Mouse (Mus musculus) liver, embryonic 11.5 days (tissue): ENCODE results near the gene Axdnd1. TPM values are rescaled to one million over a fixed set of nuclear protein-coding genes. Genes with fewer than 3 reads are reported as not detected.

Experiments used
- ATAC-seq: fragments of 200-750 bp; cut with Nextera tagmentation; replicated peaks from 2 replicates; pipeline ENCODE4 v1.8.0; 2017; ENCODE audit warnings: moderate number of reproducible peaks, mild to moderate bottlenecking, moderate TSS enrichment, moderate library complexity; ENCODE audit not compliant: low FRiP score
- DNase-seq: peaks from one replicate; pipeline ENCODE4 v3.0.0-alpha.2; 2017; ENCODE audit warnings: low spot score
- H3K27ac ChIP-seq: fragments of 300-500 bp; sonication (generic); 2 replicates; pipeline ENCODE4 v1.5.1; 2014; ENCODE audit warnings: mild to moderate bottlenecking, low read depth, low read length, control low read depth
- H3K27me3 ChIP-seq: fragments of 300-500 bp; sonication (generic); replicated peaks from 2 replicates; pipeline ENCODE4 v1.6.1; 2014; ENCODE audit warnings: low read length, mixed read lengths; ENCODE audit not compliant: control insufficient read depth, insufficient read depth
- H3K36me3 ChIP-seq: fragments of 300-500 bp; sonication (generic); 2 replicates; pipeline ENCODE4 v1.6.1; 2014; ENCODE audit warnings: mild to moderate bottlenecking, low read length, moderate library complexity, mixed read lengths; ENCODE audit not compliant: control insufficient read depth, insufficient read depth
- H3K4me1 ChIP-seq: fragments of 300-500 bp; sonication (generic); replicated peaks from 2 replicates; pipeline ENCODE4 v1.6.1; 2014; ENCODE audit warnings: low read length, mixed read lengths; ENCODE audit not compliant: control insufficient read depth, insufficient read depth
- H3K4me2 ChIP-seq: fragments of 300-500 bp; sonication (generic); 2 replicates; pipeline ENCODE4 v1.6.1; 2014; ENCODE audit warnings: mild to moderate bottlenecking, control low read depth, moderate library complexity
- H3K4me3 ChIP-seq: fragments of 300-500 bp; sonication (generic); 2 replicates; pipeline ENCODE4 v1.5.1; 2014; ENCODE audit warnings: low read depth, low read length, control low read depth
- H3K9ac ChIP-seq: fragments of 300-500 bp; sonication (generic); 2 replicates; pipeline ENCODE4 v1.6.1; 2014; ENCODE audit warnings: low read depth, low read length, control low read depth
- H3K9me3 ChIP-seq: fragments of 300-500 bp; sonication (generic); 2 replicates; pipeline ENCODE4 v1.6.1; 2016; ENCODE audit warnings: low read length, inconsistent platforms, mixed read lengths; ENCODE audit not compliant: control insufficient read depth
- WGBS: fragments of 180-500 bp; shearing (Covaris S2); extraction: QIAGEN DNeasy Blood & Tissue Kit; methylation state at CpG from one replicate; pipeline ENCODE4 v1.1.7; 2014; 5-methylcytosine and 5-hydroxymethylcytosine counted together
- polyA plus RNA-seq: library from polyadenylated mRNA; unstranded; fragments of >200 nt; fragmentation: Nextera tagmentation; extraction: Ambion mirVana; gene quantifications from 2 replicates; pipeline ENCODE4 v1.2.1, GENCODE M21; 2014

Gene Axdnd1
- polyA plus RNA-seq, result 0.05 and 0.18 TPM in 2 replicates

GRCm38 (mm10) chr1:156420671-156421297 lies at the start of gene Axdnd1:
TSS of gene Axdnd1 (minus strand) at chr1:156421159.
- peaks cover 2% of the 10 kb centered on the region; the same call in 1 of the 2 replicates for H3K4me1 ChIP-seq
- H3K9ac ChIP-seq, result peak within 1 kb of the TSS; percentile 64
- H3K36me3 ChIP-seq, result no peaks in the 10 kb centered on the region
- H3K9me3 ChIP-seq, result 0 out of 2 replicates have a peak, but pooled peaks cover 2% of the 10 kb centered on the region
- peak within 1 kb of the TSS; percentile 59 for H3K4me3 ChIP-seq
- ATAC-seq, result peak; percentile 93
- H3K27ac ChIP-seq, result peak within 1 kb of the TSS; percentile 66; the same call in 1 of the 2 replicates
- under 1% methylated on average over 44 of the region's 44 CpGs for WGBS
- H3K27me3 ChIP-seq, result no peaks in the 10 kb centered on the region
- peak; percentile 83 for DNase-seq
- H3K4me2 ChIP-seq, result peak within 1 kb of the TSS; percentile 66

DNA sequence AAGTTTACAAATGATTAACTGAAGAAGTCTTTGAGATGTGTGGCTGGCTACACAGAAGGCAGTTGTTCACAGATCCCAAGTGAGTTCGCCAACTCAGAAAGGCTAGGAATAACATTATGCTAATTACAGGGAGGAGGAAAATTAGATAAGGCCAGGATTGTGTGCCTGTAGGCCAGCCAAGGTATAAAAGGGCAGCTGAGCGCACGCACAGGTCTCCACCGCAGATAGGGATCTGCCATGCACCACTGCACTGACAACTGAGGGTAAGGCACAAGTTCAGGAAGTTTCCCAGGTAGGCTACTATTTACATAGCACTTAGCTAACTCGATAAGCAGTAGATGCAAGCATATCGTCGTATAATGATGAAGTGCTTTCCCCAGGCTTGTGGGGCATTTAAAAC lies 49.6 kb upstream of the Axdnd1 start:
- Histone ChIP-seq H3K4me2 (peak overlapping the region; percentile 67; the same call in 1 of the 2 replicates), H3K36me3 (peaks cover 5% of the 10 kb centered on the region; the same call in 1 of the 2 replicates), H3K27ac (no peak overlapping the region), H3K27me3 (no peaks in the 10 kb centered on the region), H3K9me3 (peaks cover 2% of the 10 kb centered on the region; the same call in 1 of the 2 replicates), H3K4me1 (peaks cover 11% of the 10 kb centered on the region), H3K4me3 (no peak overlapping the region), H3K9ac (no peak overlapping the region)
- WGBS, result 56% methylated on average over 7 of the region's 7 CpGs
- DNase-seq (no peak), ATAC-seq (no peak)

DNA sequence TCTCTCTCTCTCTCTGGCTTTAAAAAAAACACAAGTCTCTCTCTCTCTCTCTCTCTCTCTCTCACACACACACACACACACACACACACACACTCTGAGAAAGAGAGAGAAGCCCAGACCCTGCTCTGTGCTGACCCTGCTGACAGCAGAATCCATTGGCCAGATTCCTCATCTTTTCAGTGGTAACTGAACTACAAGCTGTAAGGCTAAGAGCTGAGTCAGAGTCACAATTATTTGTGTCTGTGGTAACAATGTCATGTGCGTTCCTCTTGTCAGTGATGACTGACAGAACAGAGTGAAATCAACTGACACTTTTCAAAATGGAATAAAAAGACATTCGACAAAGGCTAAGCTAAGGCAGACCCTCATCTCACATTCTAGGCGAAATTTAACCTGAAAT lies 47.6 kb upstream of the Axdnd1 start:
- Histone ChIP-seq H3K4me2 (no peak overlapping the region), H3K36me3 (peaks cover 5% of the 10 kb centered on the region; the same call in 1 of the 2 replicates), H3K4me1 (peaks cover 11% of the 10 kb centered on the region), H3K9me3 (peaks cover 2% of the 10 kb centered on the region; the same call in 1 of the 2 replicates), H3K9ac (no peak overlapping the region), H3K4me3 (no peak overlapping the region), H3K27ac (no peak overlapping the region), H3K27me3 (no peaks in the 10 kb centered on the region)
- 76% methylated on average over 3 of the region's 3 CpGs for WGBS
- no peak for ATAC-seq
- DNase-seq, result no peak

DNA sequence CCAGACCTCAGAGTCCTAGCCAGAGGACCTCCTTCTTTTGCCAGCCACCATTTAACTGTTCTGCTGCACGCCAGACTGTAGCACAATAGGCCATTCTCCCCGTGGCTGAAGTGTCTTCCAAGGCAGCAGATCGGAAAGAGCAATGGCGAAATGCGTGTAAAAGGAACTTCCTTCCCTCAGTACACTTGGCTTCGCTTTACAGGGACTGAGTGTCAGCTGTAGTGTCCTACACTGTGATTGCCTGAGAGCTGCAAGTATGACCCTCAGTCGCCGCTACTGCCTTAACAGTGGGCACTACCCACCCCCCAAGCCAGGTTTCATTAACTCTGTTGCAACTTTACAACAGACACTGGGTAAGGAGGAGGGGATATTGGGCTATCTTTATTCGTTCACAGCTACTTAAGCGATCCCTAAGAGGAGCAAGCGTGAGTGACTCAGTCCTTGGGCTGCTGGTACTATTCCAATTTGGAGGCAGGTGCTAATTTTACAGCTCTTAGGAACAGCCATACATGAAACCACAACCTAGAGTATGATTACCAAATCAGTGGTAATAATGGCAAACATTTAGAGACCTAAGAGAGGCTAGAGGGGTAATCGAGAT lies 46.8 kb upstream of the Axdnd1 start:
- H3K4me3 ChIP-seq, result no peak overlapping the region
- H3K4me1 ChIP-seq, result peaks cover 11% of the 10 kb centered on the region
- no peak overlapping the region for H3K9ac ChIP-seq
- WGBS, result 77% methylated on average over 12 of the region's 12 CpGs
- no peaks in the 10 kb centered on the region for H3K27me3 ChIP-seq
- H3K9me3 ChIP-seq, result peaks cover 2% of the 10 kb centered on the region; the same call in 1 of the 2 replicates
- no peak for ATAC-seq
- no peak overlapping the region for H3K27ac ChIP-seq
- H3K4me2 ChIP-seq, result no peak overlapping the region
- DNase-seq, result no peak
- peaks cover 5% of the 10 kb centered on the region; the same call in 1 of the 2 replicates for H3K36me3 ChIP-seq

- Histone ChIP-seq H3K27ac (no peak overlapping the region), H3K4me2 (no peak overlapping the region), H3K36me3 (peaks cover 5% of the 10 kb centered on the region; the same call in 1 of the 2 replicates), H3K9me3 (peaks cover 2% of the 10 kb centered on the region; the same call in 1 of the 2 replicates), H3K4me1 (peaks cover 17% of the 10 kb centered on the region), H3K27me3 (no peaks in the 10 kb centered on the region), H3K4me3 (no peak overlapping the region), H3K9ac (no peak overlapping the region)
- WGBS, result 87% methylated on average over 9 of the region's 9 CpGs
- DNase-seq (no peak), ATAC-seq (no peak)
These were observed 44.0 kb upstream of the Axdnd1 start for GRCm38 (mm10) chr1:156464963-156465362.

- H3K27me3 ChIP-seq, result no peaks in the 10 kb centered on the region
- ATAC-seq (no peak), DNase-seq (no peak)
- peaks cover 2% of the 10 kb centered on the region; the same call in 1 of the 2 replicates for H3K9me3 ChIP-seq
- peaks cover 5% of the 10 kb centered on the region; the same call in 1 of the 2 replicates for H3K36me3 ChIP-seq
- no peak overlapping the region for H3K27ac ChIP-seq
- no peak overlapping the region for H3K4me3 ChIP-seq
- H3K4me2 ChIP-seq, result no peak overlapping the region
- H3K9ac ChIP-seq, result no peak overlapping the region
- peaks cover 24% of the 10 kb centered on the region for H3K4me1 ChIP-seq
- 82% methylated on average over 8 of the region's 8 CpGs for WGBS
These were observed 43.3 kb upstream of the Axdnd1 start for GRCm38 (mm10) chr1:156463981-156464853.

- Histone ChIP-seq H3K9me3 (peaks cover 2% of the 10 kb centered on the region; the same call in 1 of the 2 replicates), H3K9ac (no peak overlapping the region), H3K27ac (0 out of 2 replicates have a peak overlapping the region, but pooled peaks have one; percentile 9), H3K36me3 (peaks cover 5% of the 10 kb centered on the region; the same call in 1 of the 2 replicates), H3K27me3 (no peaks in the 10 kb centered on the region), H3K4me3 (no peak overlapping the region), H3K4me2 (peak overlapping the region; percentile 43), H3K4me1 (peaks cover 34% of the 10 kb centered on the region)
- WGBS, result 25% methylated on average over 12 of the region's 12 CpGs
- ATAC-seq (no peak), DNase-seq (no peak)
These were observed 41.5 kb upstream of the Axdnd1 start for GRCm38 (mm10) chr1:156462273-156462991.

DNA sequence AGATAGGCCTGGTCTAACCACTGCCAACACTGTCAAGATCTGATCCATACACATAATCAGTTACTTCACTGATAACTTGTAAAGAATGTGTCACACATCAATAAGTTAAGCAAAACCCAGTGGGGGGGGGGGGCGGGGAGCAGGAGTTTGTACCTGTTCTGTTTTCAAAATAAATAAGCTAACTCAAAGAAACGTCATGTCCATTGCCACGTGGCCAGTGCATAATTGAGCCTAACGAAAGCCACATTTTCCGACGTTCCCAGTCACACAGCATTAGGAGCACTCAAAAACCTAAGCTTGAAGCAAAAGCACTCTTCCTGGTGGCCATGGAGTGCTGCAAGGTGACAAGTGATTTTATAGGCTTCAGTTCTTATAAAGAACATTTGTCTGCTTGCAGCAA lies 40.1 kb upstream of the Axdnd1 start:
- no peak overlapping the region for H3K4me2 ChIP-seq
- no peaks in the 10 kb centered on the region for H3K27me3 ChIP-seq
- WGBS, result 76% methylated on average over 6 of the region's 6 CpGs
- H3K9ac ChIP-seq, result no peak overlapping the region
- H3K27ac ChIP-seq, result no peak overlapping the region
- ATAC-seq (no peak), DNase-seq (no peak)
- peaks cover 2% of the 10 kb centered on the region; the same call in 1 of the 2 replicates for H3K36me3 ChIP-seq
- peaks cover 34% of the 10 kb centered on the region for H3K4me1 ChIP-seq
- no peaks in the 10 kb centered on the region; the same call in 1 of the 2 replicates for H3K9me3 ChIP-seq
- H3K4me3 ChIP-seq, result no peak overlapping the region
